Mouse (Mus musculus) liver, embryonic 13.5 days (tissue): ENCODE data around the gene Trappc2. TPM values are rescaled to one million over a fixed set of nuclear protein-coding genes. Genes with fewer than 3 reads are reported as not detected.

Source experiments
- ATAC-seq: fragments of 200-750 bp; cut with Nextera tagmentation; 2 replicates; pipeline ENCODE4 v1.8.0; 2017; ENCODE audit warnings: low read depth, mild to moderate bottlenecking, moderate number of reproducible peaks, moderate library complexity
- DNase-seq: peaks from one replicate; pipeline ENCODE4 v3.0.0; 2022
- H3K27ac ChIP-seq: fragments of 300-500 bp; sonication (generic); 2 replicates; pipeline ENCODE4 v1.5.1; 2015; ENCODE audit warnings: moderate library complexity, mild to moderate bottlenecking, inconsistent platforms
- H3K27me3 ChIP-seq: fragments of 300-500 bp; sonication (generic); 2 replicates; pipeline ENCODE4 v1.6.1; 2015; ENCODE audit warnings: mild to moderate bottlenecking, inconsistent platforms
- H3K36me3 ChIP-seq: fragments of 300-500 bp; sonication (generic); 2 replicates; pipeline ENCODE4 v1.6.1; 2015; ENCODE audit warnings: mild to moderate bottlenecking, inconsistent platforms
- H3K4me1 ChIP-seq: fragments of 300-500 bp; sonication (generic); replicated peaks from 2 replicates; pipeline ENCODE4 v1.6.1; 2015; ENCODE audit warnings: inconsistent platforms
- H3K4me2 ChIP-seq: fragments of 300-500 bp; sonication (generic); 2 replicates; pipeline ENCODE4 v1.6.1; 2015; ENCODE audit warnings: inconsistent platforms, mild to moderate bottlenecking, moderate library complexity
- H3K4me3 ChIP-seq: fragments of 300-500 bp; sonication (generic); replicated peaks from 2 replicates; pipeline ENCODE4 v1.5.1; 2015; ENCODE audit warnings: mild to moderate bottlenecking, inconsistent platforms
- H3K9ac ChIP-seq: fragments of 300-500 bp; sonication (generic); 2 replicates; pipeline ENCODE4 v1.6.1; 2015; ENCODE audit warnings: mild to moderate bottlenecking, inconsistent platforms
- H3K9me3 ChIP-seq: fragments of 300-500 bp; sonication (generic); replicated peaks from 2 replicates; pipeline ENCODE4 v1.6.1; 2016; ENCODE audit warnings: inconsistent platforms
- WGBS: fragments of 180-500 bp; shearing (Covaris S2); methylation state at CpG from one replicate; pipeline ENCODE4 v1.1.7; 2015; ENCODE audit not compliant: insufficient replicate concordance; 5-methylcytosine and 5-hydroxymethylcytosine counted together
- polyA plus RNA-seq: library from polyadenylated mRNA; unstranded; fragments of >200 nt; fragmentation: Nextera tagmentation; extraction: Ambion mirVana; gene quantifications from 2 replicates; pipeline ENCODE4 v1.2.1, GENCODE M21; 2015

Gene Trappc2
- 14.3 and 16.9 TPM in 2 replicates for polyA plus RNA-seq

DNA sequence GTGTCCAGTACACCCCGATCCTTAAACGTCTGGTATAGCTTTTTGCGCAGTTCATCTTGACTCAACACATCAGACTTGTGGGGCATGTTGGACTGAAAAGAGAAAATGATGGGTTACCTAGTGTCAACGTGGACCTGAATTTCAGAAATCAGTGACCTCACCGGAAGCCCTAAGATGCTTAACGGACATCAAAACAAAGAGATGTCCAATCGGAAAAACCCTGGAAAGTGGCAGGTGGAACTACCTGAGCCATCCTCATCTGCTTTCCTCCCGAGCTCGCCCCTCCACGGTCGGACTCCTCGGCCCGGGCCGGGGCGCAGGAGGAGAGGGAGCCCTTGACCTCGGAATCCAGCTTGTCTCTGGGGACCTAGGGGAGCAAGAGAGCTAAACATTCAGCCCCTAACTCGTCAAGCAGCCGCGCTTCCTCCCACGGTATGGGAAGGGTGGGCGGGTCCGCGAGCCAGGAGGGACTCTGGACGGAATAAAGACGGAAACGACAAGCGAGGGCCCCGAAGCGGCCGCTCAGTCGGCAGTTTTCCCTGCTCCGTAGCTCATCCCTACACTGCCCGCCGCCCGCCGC is at the start of gene Trappc2:
TSS of gene Trappc2 (plus strand) at position 539 of the 580 bp plus-strand sequence.
- no peak for DNase-seq
- peak within 1 kb of the TSS; percentile 70 for H3K4me3 ChIP-seq
- H3K36me3 ChIP-seq, result no peaks in the 10 kb centered on the region
- 9% methylated on average over 35 of the region's 36 CpGs for WGBS
- H3K4me2 ChIP-seq, result peak within 1 kb of the TSS; percentile 75
- peak within 1 kb of the TSS; percentile 80 for H3K9ac ChIP-seq
- peaks cover 13% of the 10 kb centered on the region; the same call in 1 of the 2 replicates for H3K4me1 ChIP-seq
- H3K27me3 ChIP-seq, result peaks cover 6% of the 10 kb centered on the region; the same call in 1 of the 2 replicates
- no peaks in the 10 kb centered on the region for H3K9me3 ChIP-seq
- ATAC-seq, result no peak; the same call in 1 of the 2 replicates
- H3K27ac ChIP-seq, result peak within 1 kb of the TSS; percentile 71

DNA sequence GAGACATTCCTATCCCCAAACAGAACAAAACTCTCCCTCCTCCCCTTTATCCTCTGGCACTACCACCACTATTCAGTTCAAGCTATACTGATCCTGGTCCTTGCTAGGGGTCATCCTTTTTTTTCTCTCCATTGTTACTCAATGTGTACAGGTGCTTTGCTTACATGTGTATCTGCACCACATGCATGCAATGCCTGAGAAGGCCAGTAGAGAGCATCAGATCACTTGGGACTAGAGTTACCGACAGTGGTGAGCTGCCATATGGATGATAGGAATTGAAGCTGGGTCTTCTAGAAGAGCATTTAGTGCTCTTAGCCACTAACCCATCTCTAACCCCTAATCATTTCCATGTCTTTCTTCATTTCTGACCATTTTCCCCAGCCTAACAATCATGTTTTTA is 46.6 kb upstream of the Trappc2 start:
- no peaks in the 10 kb centered on the region for H3K27me3 ChIP-seq
- no peak overlapping the region for H3K4me2 ChIP-seq
- H3K4me1 ChIP-seq, result no peaks in the 10 kb centered on the region
- no peaks in the 10 kb centered on the region for H3K36me3 ChIP-seq
- H3K9ac ChIP-seq, result no peak overlapping the region
- no peak overlapping the region for H3K4me3 ChIP-seq
- WGBS, result 71% methylated on average over 1 of the region's 1 CpGs
- no peak overlapping the region for H3K27ac ChIP-seq
- no peak for DNase-seq
- no peaks in the 10 kb centered on the region for H3K9me3 ChIP-seq
- ATAC-seq, result no peak

GRCm38 (mm10) chrX:166407865-166408264 is 32.5 kb upstream of the Trappc2 start:
- DNase-seq (peak; percentile 11), ATAC-seq (peak; percentile 70)
- Histone ChIP-seq H3K4me3 (no peak overlapping the region), H3K9ac (no peak overlapping the region), H3K9me3 (no peaks in the 10 kb centered on the region), H3K27me3 (no peaks in the 10 kb centered on the region), H3K4me1 (no peaks in the 10 kb centered on the region), H3K27ac (no peak overlapping the region), H3K4me2 (no peak overlapping the region), H3K36me3 (peaks cover 9% of the 10 kb centered on the region; the same call in 1 of the 2 replicates)

DNA sequence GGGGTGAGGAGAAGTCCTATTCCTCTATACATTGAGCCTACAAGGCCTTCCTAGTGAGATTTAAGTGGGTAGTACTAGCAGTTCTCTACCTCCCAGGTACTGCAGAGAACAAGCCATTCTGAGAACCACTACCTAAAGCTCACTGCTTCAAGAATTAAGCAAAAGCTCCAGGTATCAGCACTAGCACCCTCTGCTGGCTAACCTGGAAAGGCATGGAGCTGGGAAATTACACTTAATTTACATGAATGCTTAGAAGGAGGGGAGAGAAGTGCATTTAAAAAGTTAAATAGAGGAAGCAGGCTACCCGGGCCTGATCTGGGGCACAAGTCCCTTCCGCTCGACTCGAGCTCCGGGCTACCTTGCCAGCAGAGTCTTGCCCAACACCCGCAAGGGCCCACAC is 24.2 kb upstream of the Trappc2 start:
- no peaks in the 10 kb centered on the region for H3K27me3 ChIP-seq
- H3K36me3 ChIP-seq, result no peaks in the 10 kb centered on the region
- H3K9me3 ChIP-seq, result no peaks in the 10 kb centered on the region
- no peak overlapping the region for H3K4me3 ChIP-seq
- 60% methylated on average over 6 of the region's 6 CpGs for WGBS
- ATAC-seq (no peak), DNase-seq (no peak)
- no peak overlapping the region for H3K9ac ChIP-seq
- H3K27ac ChIP-seq, result no peak overlapping the region
- H3K4me1 ChIP-seq, result no peaks in the 10 kb centered on the region
- H3K4me2 ChIP-seq, result no peak overlapping the region

- Histone ChIP-seq H3K9ac (no peak overlapping the region), H3K9me3 (no peaks in the 10 kb centered on the region), H3K4me1 (peaks cover 5% of the 10 kb centered on the region; the same call in 1 of the 2 replicates), H3K4me3 (no peak overlapping the region), H3K4me2 (no peak overlapping the region), H3K36me3 (no peaks in the 10 kb centered on the region), H3K27ac (no peak overlapping the region), H3K27me3 (no peaks in the 10 kb centered on the region)
- no peak for ATAC-seq
- 71% methylated on average over 2 of the region's 2 CpGs for WGBS
- DNase-seq, result no peak
Measured at GRCm38 (mm10) chrX:166434812-166435211, 5.6 kb upstream of the Trappc2 start.

- ATAC-seq, result peak; percentile 98
- WGBS, result 11% methylated on average over 44 of the region's 44 CpGs
Measured at GRCm38 (mm10) chrX:166440616-166441063, 266 bp downstream of the Trappc2 start, which contains the start of gene Ofd1. Gene Ofd1, minus strand, starts transcription at chrX:166440704.

GRCm38 (mm10) chrX:166444552-166444951 is 4.2 kb downstream of the Trappc2 start:
- H3K27ac ChIP-seq, result no peak overlapping the region
- H3K36me3 ChIP-seq, result no peaks in the 10 kb centered on the region
- DNase-seq (no peak), ATAC-seq (no peak)
- H3K4me2 ChIP-seq, result no peak overlapping the region
- 29% methylated on average over 3 of the region's 3 CpGs for WGBS
- H3K4me3 ChIP-seq, result no peak overlapping the region
- peaks cover 16% of the 10 kb centered on the region; the same call in 1 of the 2 replicates for H3K4me1 ChIP-seq
- no peak overlapping the region for H3K9ac ChIP-seq
- H3K27me3 ChIP-seq, result peaks cover 6% of the 10 kb centered on the region; the same call in 1 of the 2 replicates
- no peaks in the 10 kb centered on the region for H3K9me3 ChIP-seq

More at GRCm38 (mm10) chrX:166440616-166441063, 266 bp downstream of the Trappc2 start, which contains the start of gene Ofd1:
- H3K4me2 ChIP-seq, result peak within 1 kb of the TSS; percentile 75
- H3K27me3 ChIP-seq, result peaks cover 6% of the 10 kb centered on the region; the same call in 1 of the 2 replicates
- peak within 1 kb of the TSS; percentile 80 for H3K9ac ChIP-seq
- no peaks in the 10 kb centered on the region for H3K9me3 ChIP-seq
- peaks cover 18% of the 10 kb centered on the region; the same call in 1 of the 2 replicates for H3K4me1 ChIP-seq
- peak within 1 kb of the TSS; percentile 71 for H3K27ac ChIP-seq
- peak within 1 kb of the TSS; percentile 70 for H3K4me3 ChIP-seq
- peak; percentile 85 for DNase-seq
- H3K36me3 ChIP-seq, result no peaks in the 10 kb centered on the region

GRCm38 (mm10) chrX:166453532-166453931 is 13.2 kb downstream of the Trappc2 start:
- Histone ChIP-seq H3K36me3 (peaks cover 12% of the 10 kb centered on the region; the same call in 1 of the 2 replicates), H3K4me1 (no peaks in the 10 kb centered on the region), H3K27ac (no peak overlapping the region), H3K4me2 (no peak overlapping the region), H3K9me3 (no peaks in the 10 kb centered on the region), H3K27me3 (no peaks in the 10 kb centered on the region), H3K4me3 (no peak overlapping the region), H3K9ac (no peak overlapping the region)
- ATAC-seq (no peak), DNase-seq (no peak)
- 52% methylated on average over 6 of the region's 6 CpGs for WGBS

GRCm38 (mm10) chrX:166454331-166454730 is 14.0 kb downstream of the Trappc2 start:
- peaks cover 12% of the 10 kb centered on the region; the same call in 1 of the 2 replicates for H3K36me3 ChIP-seq
- DNase-seq (no peak), ATAC-seq (no peak)
- H3K4me1 ChIP-seq, result no peaks in the 10 kb centered on the region
- no peak overlapping the region for H3K9ac ChIP-seq
- no peak overlapping the region for H3K27ac ChIP-seq
- WGBS, result 50% methylated on average over 3 of the region's 3 CpGs
- no peak overlapping the region for H3K4me2 ChIP-seq
- H3K27me3 ChIP-seq, result no peaks in the 10 kb centered on the region
- H3K9me3 ChIP-seq, result no peaks in the 10 kb centered on the region
- H3K4me3 ChIP-seq, result no peak overlapping the region

- ATAC-seq (no peak), DNase-seq (no peak)
- no peak overlapping the region for H3K27ac ChIP-seq
- no peaks in the 10 kb centered on the region for H3K4me1 ChIP-seq
- no peaks in the 10 kb centered on the region for H3K27me3 ChIP-seq
- H3K4me2 ChIP-seq, result no peak overlapping the region
- 62% methylated on average over 1 of the region's 1 CpGs for WGBS
- no peak overlapping the region for H3K4me3 ChIP-seq
- H3K9ac ChIP-seq, result no peak overlapping the region
- H3K36me3 ChIP-seq, result peaks cover 12% of the 10 kb centered on the region; the same call in 1 of the 2 replicates
- H3K9me3 ChIP-seq, result no peaks in the 10 kb centered on the region
Measured at GRCm38 (mm10) chrX:166455525-166455924, 15.2 kb downstream of the Trappc2 start.

GRCm38 (mm10) chrX:166468321-166468720 is 27.9 kb downstream of the Trappc2 start:
- DNase-seq (no peak), ATAC-seq (no peak)
- no peaks in the 10 kb centered on the region for H3K27me3 ChIP-seq
- no peak overlapping the region for H3K4me2 ChIP-seq
- H3K9me3 ChIP-seq, result no peaks in the 10 kb centered on the region
- H3K4me1 ChIP-seq, result no peaks in the 10 kb centered on the region
- H3K9ac ChIP-seq, result no peak overlapping the region
- no peak overlapping the region for H3K4me3 ChIP-seq
- 90% methylated on average over 7 of the region's 7 CpGs for WGBS
- H3K27ac ChIP-seq, result no peak overlapping the region
- no peaks in the 10 kb centered on the region for H3K36me3 ChIP-seq

DNA sequence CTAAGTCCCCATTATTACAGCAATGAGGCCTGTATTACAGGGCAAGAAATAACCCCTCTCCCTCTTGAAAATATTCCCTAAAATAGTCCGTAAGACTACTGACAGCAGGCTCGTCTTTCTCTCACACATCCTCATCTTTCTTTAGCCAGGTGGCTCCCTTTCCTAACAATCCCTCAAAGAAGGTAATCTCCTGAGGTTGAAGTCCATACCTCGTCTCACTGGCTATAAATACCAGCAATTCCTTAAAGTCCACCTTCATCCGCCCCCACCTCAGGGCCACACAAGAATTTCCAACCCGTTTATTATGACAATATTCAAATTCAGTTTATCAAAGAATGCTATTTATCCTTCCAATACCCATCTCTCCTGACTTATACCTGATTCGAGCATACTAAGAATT is 32.2 kb downstream of the Trappc2 start:
- Histone ChIP-seq H3K36me3 (peaks cover 6% of the 10 kb centered on the region; the same call in 1 of the 2 replicates), H3K4me1 (peaks cover 18% of the 10 kb centered on the region), H3K9me3 (no peaks in the 10 kb centered on the region), H3K4me3 (no peak overlapping the region), H3K27me3 (no peaks in the 10 kb centered on the region), H3K4me2 (no peak overlapping the region), H3K9ac (no peak overlapping the region), H3K27ac (no peak overlapping the region)
- DNase-seq, result no peak
- no peak for ATAC-seq
- 72% methylated on average over 6 of the region's 6 CpGs for WGBS
